Comparison of ENCODE assay signal across 8 mouse cellular contexts in the genomic region with DNA sequence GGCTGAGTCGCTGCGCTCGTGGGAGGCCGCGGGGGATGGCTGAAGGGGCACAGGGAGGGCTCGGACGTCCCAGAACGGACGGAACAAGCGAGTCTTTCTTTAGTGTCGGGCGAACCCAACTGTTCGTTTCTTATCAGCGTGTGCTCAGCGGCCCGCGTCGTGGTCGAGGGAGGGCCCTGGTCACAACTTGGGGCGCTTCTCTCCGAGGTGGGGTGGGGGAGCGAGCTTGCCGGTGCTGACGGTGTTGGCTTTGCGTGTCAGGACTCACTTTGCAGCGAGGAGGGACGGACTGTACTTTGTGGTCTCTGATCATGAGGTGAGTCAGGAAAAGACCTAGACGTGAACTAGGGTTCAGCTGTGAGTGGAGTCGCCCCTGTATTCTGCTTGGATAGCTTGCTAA. TPM values are rescaled to one million over a fixed set of nuclear protein-coding genes. Genes with fewer than 3 reads are reported as not detected.
DNase-seq lines count a peak whose midpoint lies in the region; ATAC-seq lines count a peak whose summit lies in the region.

No protein-coding gene starts in this region.

- H3K4me1 ChIP-seq in embryonic facial prominence, embryonic 13.5 days = peaks cover 8% of the 10 kb centered on the region
- H3K4me1 ChIP-seq in heart, embryonic 14.5 days (ENCODE audit: control insufficient read depth in 2 of 2, insufficient read depth in 2 of 2, low read length in 2 of 2) = peaks cover 0 to 11% of the 10 kb centered on the region in 2 experiments; a peak in 2 of 4 replicates

- peak; percentile 20; the same call in 1 of the 2 replicates for ATAC-seq in frontal cortex, adult (ENCODE audit: low TSS enrichment)
- ATAC-seq in embryonic facial prominence, embryonic 13.5 days (ENCODE audit: insufficient number of reproducible peaks, insufficient read depth, low FRiP score, low TSS enrichment, low read depth) = no peak; the same call in 1 of the 2 replicates
- no peak; the same call in 1 of the 2 replicates for ATAC-seq in heart, embryonic 14.5 days (ENCODE audit: insufficient number of reproducible peaks, insufficient read depth, low FRiP score, low read depth)

- H3K4me3 ChIP-seq in embryonic facial prominence, embryonic 13.5 days = peak overlapping the region; percentile 78
- peak overlapping the region; percentile 71 to 83 for H3K4me3 ChIP-seq in heart, embryonic 14.5 days (ENCODE audit: control insufficient read depth in 1 of 2, insufficient read depth in 1 of 2, low read depth in 1 of 2, low read length in 2 of 2)

- no peaks in the 10 kb centered on the region for H3K27me3 ChIP-seq in embryonic facial prominence, embryonic 13.5 days
- H3K27me3 ChIP-seq in heart, embryonic 14.5 days (ENCODE audit: control insufficient read depth, insufficient read depth, low read length) = no peaks in the 10 kb centered on the region

- peaks cover 5% of the 10 kb centered on the region; the same call in 1 of the 2 replicates for H3K36me3 ChIP-seq in embryonic facial prominence, embryonic 13.5 days
- H3K36me3 ChIP-seq in heart, embryonic 14.5 days (ENCODE audit: control insufficient read depth, insufficient read depth, low read length) = no peaks in the 10 kb centered on the region

- H3K4me2 ChIP-seq in embryonic facial prominence, embryonic 13.5 days = peak overlapping the region; percentile 79
- H3K4me2 ChIP-seq in heart, embryonic 14.5 days (ENCODE audit: low read length) = peak overlapping the region; percentile 79

- no peaks in the 10 kb centered on the region for H3K9me3 ChIP-seq in embryonic facial prominence, embryonic 13.5 days
- H3K9me3 ChIP-seq in heart, embryonic 14.5 days (ENCODE audit: control insufficient read depth, low read length) = no peaks in the 10 kb centered on the region

- WGBS in embryonic facial prominence, embryonic 13.5 days = under 1% methylated on average over 29 of the region's 29 CpGs
- WGBS in heart, embryonic 14.5 days = 1% methylated on average over 29 of the region's 29 CpGs

- H3K27ac ChIP-seq in embryonic facial prominence, embryonic 13.5 days = peak overlapping the region; percentile 64
- peak overlapping the region; percentile 65 to 77 for H3K27ac ChIP-seq in heart, embryonic 14.5 days (replicated peaks in 1 of 2; ENCODE audit: control insufficient read depth in 1 of 2, insufficient read depth in 1 of 2, low read depth in 2 of 2, low read length in 2 of 2)

- H3K9ac ChIP-seq in embryonic facial prominence, embryonic 13.5 days = peak overlapping the region; percentile 89
- H3K9ac ChIP-seq in heart, embryonic 14.5 days (ENCODE audit: low read length) = peak overlapping the region; percentile 84

- no peak for DNase-seq in frontal cortex, postnatal 10 days (ENCODE audit: low spot score in 2 of 2)
- DNase-seq in MN1 (ENCODE audit: low spot score) = peak; percentile 27
- peak; percentile 59 to 69 for DNase-seq in kidney, postnatal 4 days
- peak; percentile 62 to 65 for DNase-seq in lung, postnatal 4 days
- DNase-seq in spleen, postnatal 4 days (ENCODE audit: low spot score in 2 of 2) = peak; percentile 66 to 83

RNA-seq across cellular contexts. Expression of a gene that starts 0.7 kb away (rescaled TPM):
- 37.6 and 40.6 TPM in 2 replicates for polyA plus RNA-seq in embryonic facial prominence, embryonic 13.5 days (2015; fragmentation: Nextera tagmentation; extraction: Ambion mirVana)
- 14.5 and 18.5 TPM in 2 replicates for polyA plus RNA-seq in heart, embryonic 14.5 days (2014; fragmentation: Nextera tagmentation; extraction: Ambion mirVana)

Comparison
In these comparisons a context has a peak if more than half of its experiments do, and no peak if none do; other contexts are left out.
1. DNase-seq: peak in MN1 (single experiment), kidney, postnatal 4 days (2 of 2), lung, postnatal 4 days (2 of 2) and spleen, postnatal 4 days (2 of 2); none in frontal cortex, postnatal 10 days (0 of 2).